Mouse (Mus musculus) heart, postnatal 0 days (tissue): ENCODE data around the gene Gm28635. TPM values are rescaled to one million over a fixed set of nuclear protein-coding genes. Genes with fewer than 3 reads are reported as not detected.
A peak's percentile ranks its signal among the peaks of the same experiment; 100 is the strongest.

ENCODE experiments used
- ATAC-seq: fragments of 200-750 bp; cut with Nextera tagmentation; 2 replicates; pipeline ENCODE4 v1.8.0; 2017; ENCODE audit warnings: low read depth, moderate number of reproducible peaks, moderate library complexity; ENCODE audit not compliant: insufficient read depth
- DNase-seq: peaks from one replicate; pipeline ENCODE4 v3.0.0-alpha.2; 2016; ENCODE audit warnings: low spot score
- H3K27ac ChIP-seq: fragments of 300-500 bp; sonication (generic); 2 replicates; pipeline ENCODE4 v1.5.1; 2014; ENCODE audit warnings: low read depth, mild to moderate bottlenecking
- H3K27me3 ChIP-seq: fragments of 300-500 bp; sonication (generic); 2 replicates; pipeline ENCODE4 v1.6.1; 2014; ENCODE audit warnings: low read length, mixed read lengths; ENCODE audit not compliant: control insufficient read depth, insufficient read depth
- H3K36me3 ChIP-seq: fragments of 300-500 bp; sonication (generic); replicated peaks from 2 replicates; pipeline ENCODE4 v1.6.1; 2014; ENCODE audit warnings: low read length, mixed read lengths; ENCODE audit not compliant: control insufficient read depth, insufficient read depth
- H3K4me1 ChIP-seq: fragments of 300-500 bp; sonication (generic); 2 replicates; pipeline ENCODE4 v1.6.1; 2014; ENCODE audit warnings: antibody characterized with exemption; ENCODE audit not compliant: control insufficient read depth, insufficient read depth
- H3K4me2 ChIP-seq: fragments of 300-500 bp; sonication (generic); 2 replicates; pipeline ENCODE4 v1.6.1; 2014; ENCODE audit warnings: low read depth, mild to moderate bottlenecking, low read length, moderate library complexity
- H3K4me3 ChIP-seq: fragments of 300-500 bp; sonication (generic); 2 replicates; pipeline ENCODE4 v1.5.1; 2014; ENCODE audit warnings: low read depth, low read length
- H3K9ac ChIP-seq: fragments of 300-500 bp; sonication (generic); replicated peaks from 2 replicates; pipeline ENCODE4 v1.6.1; 2014; ENCODE audit warnings: low read depth, low read length, mixed read lengths
- H3K9me3 ChIP-seq: fragments of 300-500 bp; sonication (generic); replicated peaks from 2 replicates; pipeline ENCODE4 v1.6.1; 2016; ENCODE audit warnings: low read length; ENCODE audit not compliant: control insufficient read depth
- CTCF ChIP-seq: IDR thresholded peaks from 2 replicates; pipeline ENCODE4 v1.5.1; 2016; ENCODE audit warnings: antibody characterized with exemption, control low read depth, low read depth
- EP300 ChIP-seq: IDR thresholded peaks from 2 replicates; pipeline ENCODE4 v1.6.1; 2016; ENCODE audit warnings: antibody characterized with exemption, low read depth
- WGBS: fragments of 180-500 bp; shearing (Covaris S2); extraction: QIAGEN DNeasy Blood & Tissue Kit; methylation state at CpG from one replicate; pipeline ENCODE4 v1.1.7; 2014; 5-methylcytosine and 5-hydroxymethylcytosine counted together
- polyA plus RNA-seq: library from polyadenylated mRNA; unstranded; fragments of >200 nt; fragmentation: Nextera tagmentation; extraction: Ambion mirVana; gene quantifications from 2 replicates; pipeline ENCODE4 v1.2.1, GENCODE M21; 2015
- total RNA-seq: library from RNA; depleted of rRNA; stranded (reverse); fragments of >200 nt; gene quantifications from 2 replicates; pipeline ENCODE4 v1.2.3, GENCODE M21; 2014; ENCODE audit warnings: low replicate concordance

Gm28635 gene
- total and polyA plus RNA-seq, 2 experiments from 2014 or later = not detected

DNA sequence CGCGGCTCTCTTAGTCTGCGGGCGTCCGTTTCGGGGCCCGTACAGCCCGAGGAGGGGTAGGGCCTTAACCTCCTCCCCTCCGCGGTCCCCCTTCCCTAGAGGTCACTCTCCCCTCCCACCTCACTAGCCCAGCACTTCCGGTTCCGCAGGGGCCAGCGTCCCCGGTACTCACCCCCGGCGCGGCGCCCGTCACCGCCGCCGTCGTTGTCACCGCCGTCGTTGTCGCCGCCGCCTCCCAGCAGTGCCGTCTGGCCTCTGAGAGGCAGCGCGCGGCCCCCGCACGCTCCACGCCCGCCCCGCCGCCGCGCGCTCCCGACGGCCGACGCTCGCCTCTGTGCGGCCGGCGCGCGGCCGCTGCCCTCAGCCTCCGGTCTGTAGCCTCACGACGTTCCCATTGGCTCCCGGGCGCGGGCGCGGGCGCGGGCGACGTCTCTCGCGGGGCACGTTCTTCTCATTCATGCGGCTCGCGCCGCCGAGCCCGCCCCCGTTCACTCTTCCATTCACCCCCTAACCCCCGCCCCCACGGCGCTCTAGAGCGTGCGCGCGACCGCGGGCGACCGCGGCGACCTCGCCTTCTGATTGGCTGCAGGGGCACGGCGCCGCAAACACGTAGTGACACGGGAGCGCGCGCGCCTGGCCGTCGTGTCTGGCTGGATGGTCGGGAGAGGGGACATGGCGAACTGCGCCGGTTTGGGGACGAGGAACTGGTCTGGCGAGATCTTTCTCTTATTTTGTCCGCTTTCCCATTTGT lies 37.1 kb upstream of the Gm28635 start, which contains the start of gene Zdhhc5:
Gene Zdhhc5, minus strand, starts transcription at position 370 of the 751 bp plus-strand sequence.
- TF ChIP-seq CTCF = no peak
- 0 out of 2 replicates have a peak, but pooled peaks have one; percentile 39 for TF ChIP-seq EP300
- DNase-seq (peak; percentile 98), ATAC-seq (peak; percentile 94)
- Histone ChIP-seq H3K4me2 (peak within 1 kb of the TSS; percentile 85), H3K27me3 (no peaks in the 10 kb centered on the region), H3K9me3 (no peaks in the 10 kb centered on the region), H3K4me3 (peak within 1 kb of the TSS; percentile 94), H3K9ac (peak within 1 kb of the TSS; percentile 87), H3K27ac (peak within 1 kb of the TSS; percentile 97), H3K4me1 (peaks cover 16% of the 10 kb centered on the region), H3K36me3 (peaks cover 10% of the 10 kb centered on the region)
- under 1% methylated on average over 89 of the region's 107 CpGs for WGBS

DNA sequence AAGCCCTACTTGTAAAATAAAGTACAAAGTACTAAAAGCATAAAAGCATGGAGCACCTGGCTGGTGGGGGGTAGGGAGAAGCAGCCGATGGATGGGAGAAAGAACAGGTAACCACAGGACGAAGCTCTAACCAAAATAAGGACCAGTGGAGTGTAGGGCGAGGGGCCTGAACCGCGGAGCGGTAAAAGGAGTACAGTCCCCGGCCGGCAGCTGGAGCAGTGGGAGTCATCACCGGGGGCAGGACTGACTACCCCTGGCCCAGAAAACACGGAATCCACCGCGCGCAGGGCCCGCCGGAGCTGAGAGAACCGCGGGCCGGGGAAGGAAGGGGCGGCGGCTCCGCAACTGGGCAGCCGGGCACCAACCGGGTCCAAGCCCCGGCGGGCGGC lies 36.6 kb upstream of the Gm28635 start:
- TF ChIP-seq EP300 (no peak), CTCF (no peak)
- DNase-seq (peak; percentile 20), ATAC-seq (peak; percentile 2; the same call in 1 of the 2 replicates)
- H3K36me3 ChIP-seq = peaks cover 16% of the 10 kb centered on the region
- peaks cover 16% of the 10 kb centered on the region for H3K4me1 ChIP-seq
- peak overlapping the region; percentile 97 for H3K27ac ChIP-seq
- H3K27me3 ChIP-seq = no peaks in the 10 kb centered on the region
- no peaks in the 10 kb centered on the region for H3K9me3 ChIP-seq
- H3K4me2 ChIP-seq = peak overlapping the region; percentile 81
- H3K9ac ChIP-seq = peak overlapping the region; percentile 87
- H3K4me3 ChIP-seq = peak overlapping the region; percentile 94
- WGBS = under 1% methylated on average over 19 of the region's 26 CpGs

DNA sequence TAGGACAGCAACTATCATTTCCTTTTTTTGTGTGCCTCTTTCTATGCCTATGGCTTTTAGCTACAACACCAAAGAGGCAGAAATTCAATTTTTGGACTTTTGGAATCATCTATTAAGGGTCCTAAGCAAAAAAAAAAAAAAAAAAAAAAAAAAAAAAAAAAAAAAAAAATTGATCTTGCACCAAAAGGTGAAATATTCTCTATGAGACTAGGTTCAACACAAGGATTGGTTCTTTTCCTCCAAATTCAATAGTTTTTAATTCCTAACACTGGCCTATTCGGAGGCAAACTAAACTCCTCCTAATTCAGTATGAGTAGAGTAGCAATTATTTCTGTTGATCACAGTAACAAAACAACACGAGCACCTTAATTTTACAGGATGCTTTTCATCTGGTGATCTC lies 34.1 kb upstream of the Gm28635 start:
- ATAC-seq = no peak
- H3K4me2 ChIP-seq = no peak overlapping the region
- H3K9ac ChIP-seq = no peak overlapping the region
- H3K36me3 ChIP-seq = peaks cover 31% of the 10 kb centered on the region
- no peak for TF ChIP-seq CTCF
- TF ChIP-seq EP300 = no peak
- H3K9me3 ChIP-seq = no peaks in the 10 kb centered on the region
- peaks cover 9% of the 10 kb centered on the region for H3K4me1 ChIP-seq
- DNase-seq = no peak
- no peaks in the 10 kb centered on the region for H3K27me3 ChIP-seq
- 91% methylated on average over 2 of the region's 2 CpGs for WGBS
- H3K27ac ChIP-seq = no peak overlapping the region
- no peak overlapping the region for H3K4me3 ChIP-seq

DNA sequence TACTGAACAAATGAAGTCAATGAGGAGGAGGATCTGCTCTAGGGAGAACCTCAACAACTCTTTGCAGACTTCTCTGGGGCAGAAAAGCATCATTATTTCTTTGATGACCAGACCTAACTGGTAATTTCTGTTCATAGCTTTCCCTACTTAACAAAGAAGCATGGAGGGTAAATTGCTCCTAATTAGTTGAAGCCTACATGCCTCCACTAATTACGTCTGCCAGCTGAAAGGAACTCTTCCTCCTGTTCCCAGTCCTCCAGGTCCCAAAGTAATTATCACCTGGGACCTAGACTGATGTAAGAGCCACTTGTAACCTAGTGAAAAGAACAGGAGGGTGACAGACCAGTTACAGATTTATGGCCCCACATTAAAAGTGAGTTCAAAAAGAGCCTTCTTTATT lies 29.7 kb upstream of the Gm28635 start:
- Histone ChIP-seq H3K4me1 (no peaks in the 10 kb centered on the region), H3K4me2 (no peak overlapping the region), H3K27me3 (no peaks in the 10 kb centered on the region), H3K36me3 (peaks cover 52% of the 10 kb centered on the region), H3K27ac (no peak overlapping the region), H3K9ac (no peak overlapping the region), H3K9me3 (no peaks in the 10 kb centered on the region), H3K4me3 (no peak overlapping the region)
- DNase-seq = no peak
- TF ChIP-seq CTCF (no peak), EP300 (no peak)
- ATAC-seq = no peak
- WGBS = 66% methylated on average over 1 of the region's 1 CpGs

DNA sequence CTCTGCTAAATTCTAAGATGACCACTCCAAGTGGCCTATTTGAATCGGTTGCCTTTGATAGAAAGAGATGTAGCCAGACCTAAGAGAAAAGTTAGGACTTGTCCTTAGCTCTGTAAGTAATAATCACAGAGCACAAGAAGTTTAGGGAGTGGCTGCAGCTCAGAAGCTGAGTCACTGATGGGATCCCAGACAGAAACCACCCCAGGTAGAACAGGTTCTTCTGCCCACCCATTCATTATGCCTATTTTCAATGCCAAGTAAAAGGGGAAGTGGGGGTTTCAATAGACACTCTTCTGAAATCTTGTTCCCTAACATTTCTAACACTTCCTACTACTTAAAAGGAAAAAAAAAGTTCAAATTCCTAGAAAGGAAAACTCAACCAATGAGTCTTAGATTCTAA lies 27.5 kb upstream of the Gm28635 start:
- no peak for ATAC-seq
- no peaks in the 10 kb centered on the region for H3K4me1 ChIP-seq
- no peak overlapping the region for H3K4me2 ChIP-seq
- H3K9ac ChIP-seq = no peak overlapping the region
- no peaks in the 10 kb centered on the region for H3K27me3 ChIP-seq
- 94% methylated on average over 1 of the region's 1 CpGs for WGBS
- TF ChIP-seq CTCF = no peak
- TF ChIP-seq EP300 = no peak
- no peaks in the 10 kb centered on the region for H3K9me3 ChIP-seq
- H3K27ac ChIP-seq = no peak overlapping the region
- no peak for DNase-seq
- peaks cover 50% of the 10 kb centered on the region for H3K36me3 ChIP-seq
- H3K4me3 ChIP-seq = no peak overlapping the region
